Mouse (Mus musculus) bone marrow macrophage, adult 2 months (primary cell): Measurements from ENCODE around the gene Slain1.
A peak's percentile ranks its signal among the peaks of the same experiment; 100 is the strongest.

Experiments used
- CTCF ChIP-seq: IDR thresholded peaks from 2 replicates; pipeline ENCODE4 v1.5.1; 2012; ENCODE audit warnings: low read depth, mild to moderate bottlenecking, low read length, moderate library complexity
- POLR2A ChIP-seq: IDR thresholded peaks from 2 replicates; pipeline ENCODE4 v1.6.1; 2012; ENCODE audit warnings: mild to moderate bottlenecking, low read depth, low read length, borderline replicate concordance

DNA sequence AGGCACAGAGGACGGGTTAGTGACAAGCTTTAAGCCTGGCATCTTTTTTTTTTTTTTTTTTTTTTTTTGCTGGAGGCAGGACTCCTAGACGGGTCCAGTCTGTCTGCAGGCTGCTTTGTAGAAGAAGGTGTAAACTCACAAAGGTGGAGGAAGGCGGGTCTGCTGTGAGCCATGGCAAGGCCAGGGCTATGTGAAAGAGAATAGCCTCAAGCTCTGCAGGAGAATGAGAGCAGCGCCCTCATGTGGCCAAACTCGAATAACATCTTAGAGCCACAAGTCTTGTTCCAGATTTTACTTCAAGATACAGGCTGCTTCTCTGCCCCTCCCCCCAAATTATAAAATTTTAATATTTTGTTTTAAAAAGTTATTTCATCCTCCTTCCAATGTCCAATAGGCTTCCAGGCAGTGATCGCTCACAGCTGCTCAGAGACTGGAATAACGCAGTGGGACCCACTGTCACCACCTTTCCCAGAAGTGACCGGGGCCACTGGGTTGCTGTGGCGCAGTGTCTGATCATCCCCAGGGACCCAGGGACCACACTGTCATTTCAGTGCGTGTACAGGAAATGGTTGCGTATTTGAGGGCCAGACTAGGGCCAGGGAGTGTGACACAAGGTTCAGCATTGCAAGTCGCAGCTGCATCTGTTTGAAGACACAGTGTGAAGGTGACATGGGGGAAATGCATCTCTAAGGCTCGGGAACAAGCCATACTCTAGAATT, 70.8 kb downstream of the Slain1 start:
- TF ChIP-seq CTCF: peak; percentile 75
- TF ChIP-seq POLR2A: no peak
